In genomic region chr9:60616946-60617345, GRCm38 (mm10) we compare ENCODE assay signal across 8 mouse cellular contexts.
A peak's percentile ranks its signal among the peaks of the same experiment; 100 is the strongest.
DNase-seq lines count a peak whose midpoint lies in the region.

No protein-coding gene starts in this region.

- intact Hi-C loops in heart, postnatal 14 days (cut with DNase I) = no loop called here

- DNase-seq in cerebellum, postnatal 25 days = peak; percentile 42 to 52
- no peak for DNase-seq in cerebellum, adult 8-10 months
- peak; percentile 18 for DNase-seq in ovary, postnatal 10 days (ENCODE audit: low spot score)
- DNase-seq in ovary, postnatal 36 days (ENCODE audit: low spot score) = no peak
- DNase-seq in heart, postnatal 14 days = peak; percentile 31 to 43
- peak; percentile 9 for DNase-seq in yolk sac, embryonic 10.5 days (ENCODE audit: low spot score)
- no peak for DNase-seq in frontal cortex, postnatal 25 days (ENCODE audit: low spot score in 2 of 2)
- no peak for DNase-seq in spleen, postnatal 36 days (ENCODE audit: low spot score in 2 of 2)

Comparison
In these comparisons a context has a peak if more than half of its experiments do, and no peak if none do; other contexts are left out.
1. DNase-seq: peak in cerebellum, postnatal 25 days (2 of 2), ovary, postnatal 10 days (single experiment), heart, postnatal 14 days (2 of 2) and yolk sac, embryonic 10.5 days (single experiment); none in cerebellum, adult 8-10 months (single experiment), ovary, postnatal 36 days (single experiment), frontal cortex, postnatal 25 days (0 of 2) and spleen, postnatal 36 days (0 of 2).